Comparison of ENCODE assay signal across 9 mouse cellular contexts in the genomic region with DNA sequence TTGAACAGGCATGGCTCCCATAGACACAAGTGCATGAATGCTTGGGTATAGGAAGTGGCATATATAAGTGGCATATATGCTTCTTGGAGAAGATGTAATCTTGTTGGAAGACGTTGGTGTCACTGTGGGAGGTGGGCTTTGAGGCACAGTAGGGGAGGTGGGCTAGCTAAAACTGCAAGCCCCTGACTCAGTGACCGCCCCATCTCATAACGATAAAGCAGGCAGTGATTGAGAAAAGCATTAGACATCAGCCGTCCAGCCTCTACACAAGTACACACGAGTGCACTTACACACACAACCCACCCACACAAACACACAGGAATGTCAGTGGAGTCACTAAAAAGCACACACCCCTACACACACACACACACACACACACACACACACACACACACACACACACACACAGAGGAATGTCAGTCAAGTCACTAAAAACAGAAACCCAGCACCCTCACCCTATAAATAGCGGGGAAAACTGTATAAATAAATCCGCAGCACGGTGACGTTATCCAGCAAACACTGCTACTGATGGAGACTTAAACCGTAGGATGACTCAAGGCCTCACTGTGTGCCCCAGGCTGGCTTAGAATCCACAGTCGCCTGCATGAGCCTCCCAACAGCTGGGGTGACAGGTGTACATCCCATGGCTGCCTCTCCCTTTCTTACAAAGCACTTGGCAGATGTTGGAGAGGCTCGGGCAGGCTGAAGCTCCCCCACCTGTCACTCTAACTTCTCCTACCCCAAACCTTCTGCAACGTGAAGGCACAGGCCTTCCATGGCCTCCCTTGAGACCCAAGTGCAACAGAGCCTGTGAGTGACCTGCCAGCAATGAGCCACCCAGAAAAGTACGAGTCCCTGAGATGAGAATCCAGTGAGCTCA. TPM values are rescaled to one million over a fixed set of nuclear protein-coding genes. Genes with fewer than 3 reads are reported as not detected.
DNase-seq lines count a peak whose midpoint lies in the region; ATAC-seq and TF ChIP-seq lines count a peak whose summit lies in the region.
"Had no signal": no experiment of that assay in that cellular context is flagged by ENCODE, and none has a peak within 500 bp of the region (broad histone marks: within the 10 kb centered on the region; RNA-seq: fewer than 3 reads in every experiment).

No protein-coding gene starts in this region.

- peak; percentile 0 for DNase-seq in adrenal gland, adult 2 months
- no peak for DNase-seq in adrenal gland, postnatal 14 days
- DNase-seq in lung, postnatal 14 days: peak; percentile 0
- DNase-seq in lung, postnatal 0 days (ENCODE audit: low spot score): no peak
- peak; percentile 14 to 36 for DNase-seq in gastrocnemius, postnatal 4 days (ENCODE audit: low spot score in 2 of 2)
- DNase-seq: lung, embryonic 14.5 days had no signal

- no peak for TF ChIP-seq EP300 in lung, postnatal 0 days (IDR thresholded peaks at IDR 0.05)

- H3K36me3 ChIP-seq in lung, postnatal 0 days (ENCODE audit: insufficient read depth, low read length): no peaks in the 10 kb centered on the region
- no peaks in the 10 kb centered on the region for H3K36me3 ChIP-seq in limb, embryonic 15.5 days
- no peaks in the 10 kb centered on the region for H3K36me3 ChIP-seq in hindbrain, embryonic 16.5 days (ENCODE audit: control insufficient read depth, insufficient read depth, low read length)

- TF ChIP-seq CTCF in lung, postnatal 0 days (IDR thresholded peaks at IDR 0.05): no peak

- H3K27me3 ChIP-seq in lung, postnatal 0 days (replicated peaks; ENCODE audit: insufficient read depth, low read length): no peaks in the 10 kb centered on the region
- H3K27me3 ChIP-seq in limb, embryonic 15.5 days: no peaks in the 10 kb centered on the region
- no peaks in the 10 kb centered on the region for H3K27me3 ChIP-seq in hindbrain, embryonic 16.5 days (replicated peaks; ENCODE audit: control insufficient read depth, insufficient read depth, low read length)

- no peak for ATAC-seq in lung, postnatal 0 days
- peak; percentile 58; the same call in 1 of the 2 replicates for ATAC-seq in limb, embryonic 15.5 days (ENCODE audit: insufficient number of reproducible peaks, low FRiP score, low TSS enrichment, low read depth)
- no peak for ATAC-seq in hindbrain, embryonic 16.5 days
- no peak for ATAC-seq in cerebellum, adult (ENCODE audit: insufficient number of reproducible peaks, low FRiP score, low TSS enrichment)

- 70% methylated on average over 14 of the region's 14 CpGs for WGBS in lung, postnatal 0 days
- WGBS in limb, embryonic 15.5 days: 70% methylated on average over 14 of the region's 14 CpGs
- WGBS in hindbrain, embryonic 16.5 days: 84% methylated on average over 14 of the region's 14 CpGs

- H3K9me3 ChIP-seq in lung, postnatal 0 days (ENCODE audit: low read length): no peaks in the 10 kb centered on the region
- H3K9me3 ChIP-seq in limb, embryonic 15.5 days: no peaks in the 10 kb centered on the region
- H3K9me3 ChIP-seq in hindbrain, embryonic 16.5 days (ENCODE audit: control insufficient read depth, low read length): no peaks in the 10 kb centered on the region

- no peak overlapping the region for H3K27ac ChIP-seq in lung, postnatal 0 days (ENCODE audit: low read length)
- H3K27ac ChIP-seq in limb, embryonic 15.5 days: peak overlapping the region; percentile 57; the same call in 1 of the 2 replicates
- H3K27ac ChIP-seq in hindbrain, embryonic 16.5 days (ENCODE audit: low read depth, low read length): no peak overlapping the region

- H3K4me2 ChIP-seq in lung, postnatal 0 days (replicated peaks; ENCODE audit: low read depth, low read length): no peak overlapping the region
- H3K4me2 ChIP-seq in limb, embryonic 15.5 days: no peak overlapping the region
- no peak overlapping the region for H3K4me2 ChIP-seq in hindbrain, embryonic 16.5 days (ENCODE audit: low read length)
- H3K4me2 ChIP-seq: lung, embryonic 14.5 days had no signal

- no peak overlapping the region for H3K4me3 ChIP-seq in lung, postnatal 0 days (ENCODE audit: low read depth, low read length)
- H3K4me3 ChIP-seq in limb, embryonic 15.5 days: no peak overlapping the region
- H3K4me3 ChIP-seq in hindbrain, embryonic 16.5 days (ENCODE audit: low read length): no peak overlapping the region

- H3K9ac ChIP-seq in lung, postnatal 0 days (replicated peaks; ENCODE audit: low read depth): no peak overlapping the region
- H3K9ac ChIP-seq in limb, embryonic 15.5 days: no peak overlapping the region
- no peak overlapping the region for H3K9ac ChIP-seq in hindbrain, embryonic 16.5 days (ENCODE audit: low read depth, low read length)
- H3K9ac ChIP-seq: lung, embryonic 14.5 days had no signal

- no peaks in the 10 kb centered on the region for H3K4me1 ChIP-seq in lung, postnatal 0 days (ENCODE audit: insufficient read depth, low read depth, low read length)
- no peaks in the 10 kb centered on the region for H3K4me1 ChIP-seq in limb, embryonic 15.5 days
- no peaks in the 10 kb centered on the region for H3K4me1 ChIP-seq in hindbrain, embryonic 16.5 days (ENCODE audit: control insufficient read depth, insufficient read depth, low read depth, low read length)

RNA-seq across cellular contexts. Expression of a gene that starts 27.4 kb away (rescaled TPM):
- 10 to 100 TPM; 17.3 to 37.2 TPM for total RNA-seq in adrenal gland, adult 2 months (2021)
- polyA plus RNA-seq in adrenal gland, adult 2 months (2012; rRNA removed): 65.3 and 74.3 TPM in 2 replicates
- 17.1 and 20.4 TPM in 2 replicates for total RNA-seq in adrenal gland, postnatal 14 days (2021)
- polyA plus RNA-seq in lung, postnatal 0 days (2015; fragmentation: Nextera tagmentation; extraction: Ambion mirVana): 32.7 and 37.9 TPM in 2 replicates
- 10 to 100 TPM; 26.8 to 27.1 TPM for total RNA-seq in gastrocnemius, postnatal 4 days (2021)
- polyA plus RNA-seq in limb, embryonic 15.5 days (2015; fragmentation: Nextera tagmentation; extraction: Ambion mirVana): 35.7 and 44.6 TPM in 2 replicates
- polyA plus RNA-seq in hindbrain, embryonic 16.5 days (2015; fragmentation: Nextera tagmentation; extraction: Ambion mirVana): 4.2 and 5.5 TPM in 2 replicates

Comparison
In these comparisons a context has a peak if more than half of its experiments do, and no peak if none do; other contexts are left out.
1. DNase-seq: peak in adrenal gland, adult 2 months (single experiment), lung, postnatal 14 days (single experiment) and gastrocnemius, postnatal 4 days (2 of 2); none in adrenal gland, postnatal 14 days (single experiment) and lung, postnatal 0 days (single experiment).